In genomic region chr7:44467811-44468411, GRCm38 (mm10) we compare ENCODE assay signal across 7 mouse cellular contexts. TPM values are rescaled to one million over a fixed set of nuclear protein-coding genes. Genes with fewer than 3 reads are reported as not detected.
DNase-seq lines count a peak whose midpoint lies in the region; ATAC-seq and TF ChIP-seq lines count a peak whose summit lies in the region.

Josd2 (plus strand) TSS chr7:44467980.

- peak within 1 kb of the TSS; percentile 60 for H3K9ac ChIP-seq in intestine, postnatal 0 days (ENCODE audit: low read depth, low read length)
- peak within 1 kb of the TSS; percentile 52 for H3K9ac ChIP-seq in midbrain, embryonic 12.5 days (replicated peaks)

- H3K27me3 ChIP-seq in embryonic facial prominence, embryonic 10.5 days (replicated peaks; ENCODE audit: low read depth, poor library complexity, severe bottlenecking) = peaks cover 33% of the 10 kb centered on the region
- peaks cover 18% of the 10 kb centered on the region for H3K27me3 ChIP-seq in intestine, postnatal 0 days (replicated peaks; ENCODE audit: control insufficient read depth, insufficient read depth, low read length)
- H3K27me3 ChIP-seq in midbrain, embryonic 12.5 days = peaks cover 2% of the 10 kb centered on the region; the same call in 1 of the 2 replicates
- H3K27me3 ChIP-seq in small intestine, adult 2 months (ENCODE audit: control insufficient read depth, insufficient read depth, low read length) = peaks cover 7% of the 10 kb centered on the region; the same call in 1 of the 2 replicates

- intact Hi-C loops in left cerebral cortex, postnatal 4 days (cut with DNase I) = no loop called here

- H3K36me3 ChIP-seq in embryonic facial prominence, embryonic 10.5 days (replicated peaks) = peaks cover 11% of the 10 kb centered on the region; the same call in 1 of the 2 replicates
- no peaks in the 10 kb centered on the region; the same call in 1 of the 2 replicates for H3K36me3 ChIP-seq in intestine, postnatal 0 days (ENCODE audit: control insufficient read depth, insufficient read depth)
- H3K36me3 ChIP-seq in midbrain, embryonic 12.5 days = peaks cover 11% of the 10 kb centered on the region
- H3K36me3 ChIP-seq in small intestine, adult 2 months (ENCODE audit: control insufficient read depth, insufficient read depth, low read length) = no peaks in the 10 kb centered on the region; the same call in 1 of the 2 replicates

- peak; percentile 56 for TF ChIP-seq POLR2A in small intestine, adult 2 months (IDR thresholded peaks at IDR 0.05; ENCODE audit: low read depth, low read length)

- WGBS in embryonic facial prominence, embryonic 10.5 days = under 1% methylated on average over 42 of the region's 42 CpGs
- WGBS in intestine, postnatal 0 days = under 1% methylated on average over 42 of the region's 42 CpGs
- under 1% methylated on average over 42 of the region's 42 CpGs for WGBS in midbrain, embryonic 12.5 days
- WGBS in small intestine, adult 2 months = under 1% methylated on average over 42 of the region's 42 CpGs

- H3K27ac ChIP-seq in embryonic facial prominence, embryonic 10.5 days (replicated peaks) = peak within 1 kb of the TSS; percentile 90
- no peak within 1 kb of the TSS for H3K27ac ChIP-seq in intestine, postnatal 0 days (ENCODE audit: low read depth, low read length)
- H3K27ac ChIP-seq in midbrain, embryonic 12.5 days (replicated peaks) = peak within 1 kb of the TSS; percentile 89
- H3K27ac ChIP-seq in small intestine, adult 2 months (ENCODE audit: insufficient read depth, low read depth, low read length) = 0 out of 2 replicates have a peak within 1 kb of the TSS, but pooled peaks have one; percentile 4

- H3K4me2 ChIP-seq in intestine, postnatal 0 days (replicated peaks; ENCODE audit: low read depth) = peak within 1 kb of the TSS; percentile 75
- peak within 1 kb of the TSS; percentile 61 for H3K4me2 ChIP-seq in midbrain, embryonic 12.5 days (replicated peaks)

- peak; percentile 98 for ATAC-seq in intestine, postnatal 0 days
- peak; percentile 92 for ATAC-seq in midbrain, embryonic 12.5 days (ENCODE audit: low FRiP score, low read depth)

- DNase-seq in adrenal gland, postnatal 10 days = peak; percentile 94
- DNase-seq in embryonic facial prominence, embryonic 10.5 days (ENCODE audit: low spot score) = peak; percentile 95
- DNase-seq in gonadal fat pad, adult 2 months (ENCODE audit: low read depth) = peak; percentile 91
- DNase-seq in left cerebral cortex, postnatal 4 days = peak; percentile 95

- peaks cover 69% of the 10 kb centered on the region for H3K4me1 ChIP-seq in embryonic facial prominence, embryonic 10.5 days
- peaks cover 9% of the 10 kb centered on the region; the same call in 1 of the 2 replicates for H3K4me1 ChIP-seq in intestine, postnatal 0 days (replicated peaks; ENCODE audit: control insufficient read depth, insufficient read depth, low read length)
- H3K4me1 ChIP-seq in midbrain, embryonic 12.5 days = peaks cover 50% of the 10 kb centered on the region
- H3K4me1 ChIP-seq in small intestine, adult 2 months (ENCODE audit: control insufficient read depth, insufficient read depth, insufficient read length, low read length) = peaks cover 12% of the 10 kb centered on the region

- no peaks in the 10 kb centered on the region for H3K9me3 ChIP-seq in embryonic facial prominence, embryonic 10.5 days
- no peaks in the 10 kb centered on the region for H3K9me3 ChIP-seq in intestine, postnatal 0 days (ENCODE audit: control insufficient read depth)
- no peaks in the 10 kb centered on the region for H3K9me3 ChIP-seq in midbrain, embryonic 12.5 days

- TF ChIP-seq CTCF in intestine, postnatal 0 days (IDR thresholded peaks at IDR 0.05; ENCODE audit: low read depth) = 0 out of 2 replicates have a peak, but pooled peaks have one; percentile 1
- no peak for TF ChIP-seq CTCF in small intestine, adult 2 months (IDR thresholded peaks at IDR 0.05; ENCODE audit: extremely low read depth, insufficient read length, insufficient replicate concordance, low read depth, low read length)

- H3K4me3 ChIP-seq in embryonic facial prominence, embryonic 10.5 days = peak within 1 kb of the TSS; percentile 80
- peak within 1 kb of the TSS; percentile 63 for H3K4me3 ChIP-seq in intestine, postnatal 0 days (ENCODE audit: low read depth, low read length)
- peak within 1 kb of the TSS; percentile 49 for H3K4me3 ChIP-seq in midbrain, embryonic 12.5 days
- H3K4me3 ChIP-seq in small intestine, adult 2 months (ENCODE audit: low read depth, low read length) = peak within 1 kb of the TSS; percentile 81

RNA-seq across cellular contexts. Expression of gene Josd2, which starts in this region (rescaled TPM):
- 10 to 100 TPM; 42.2 to 52.0 TPM for total RNA-seq in adrenal gland, postnatal 10 days (2021)
- 80.3 and 85.1 TPM in 2 replicates for polyA plus RNA-seq in embryonic facial prominence, embryonic 10.5 days (2016; fragmentation: Nextera tagmentation; extraction: Ambion mirVana)
- 47.1 and 52.2 TPM in 2 replicates for polyA plus RNA-seq in gonadal fat pad, adult 2 months (2012; rRNA removed)
- 28.6 and 30.3 TPM in 2 replicates for polyA plus RNA-seq in intestine, postnatal 0 days (2015; fragmentation: Nextera tagmentation; extraction: Ambion mirVana)
- 10 to 100 TPM; 31.9 to 32.6 TPM for total RNA-seq in left cerebral cortex, postnatal 4 days (2021)
- 56.2 and 58.1 TPM in 2 replicates for polyA plus RNA-seq in midbrain, embryonic 12.5 days (2016; fragmentation: Nextera tagmentation; extraction: Ambion mirVana)
- polyA plus RNA-seq in small intestine, adult 2 months (2012; rRNA removed) = 85.6 and 99.2 TPM in 2 replicates
